Mouse (Mus musculus): ENCODE results near the gene Cux1.

GRCm38 (mm10) chr5:136612391-136612790 lies 45.1 kb upstream of the Cux1 start:
- TF ChIP-seq CTCF (conservative IDR thresholded peaks at IDR 0.05; ENCODE audit: insufficient read depth, insufficient read length, low read depth, low read length): no peak
- no peak for TF ChIP-seq POLR2A (IDR thresholded peaks at IDR 0.05; ENCODE audit: low read depth, low read length)
